Mouse (Mus musculus) retina, postnatal 7 days (tissue): ENCODE measurements around the gene Rgs6.

Source experiments
- DNase-seq: peaks from one replicate; pipeline ENCODE4 v3.0.0-alpha.2; 2012; ENCODE audit warnings: low read depth, low spot score

Gene Rgs6

GRCm38 (mm10) chr12:82756756-82757155, 168.7 kb downstream of the Rgs6 start:
- no peak for DNase-seq

GRCm38 (mm10) chr12:82757367-82757766, 169.3 kb downstream of the Rgs6 start:
- no peak for DNase-seq

- no peak for DNase-seq
These were observed 174.0 kb downstream of the Rgs6 start for GRCm38 (mm10) chr12:82762046-82762445.

- no peak for DNase-seq
These were observed 180.6 kb downstream of the Rgs6 start for GRCm38 (mm10) chr12:82768726-82769125.

GRCm38 (mm10) chr12:82772215-82772614, 184.1 kb downstream of the Rgs6 start:
- DNase-seq: no peak

GRCm38 (mm10) chr12:82774576-82774975, 186.5 kb downstream of the Rgs6 start:
- DNase-seq: no peak

GRCm38 (mm10) chr12:82776686-82777085, 188.6 kb downstream of the Rgs6 start:
- DNase-seq: no peak

GRCm38 (mm10) chr12:82780936-82781335, 192.8 kb downstream of the Rgs6 start:
- no peak for DNase-seq

- DNase-seq: no peak
These were observed 193.3 kb downstream of the Rgs6 start for GRCm38 (mm10) chr12:82781414-82781813.

- DNase-seq: no peak
These were observed 204.0 kb downstream of the Rgs6 start for GRCm38 (mm10) chr12:82792122-82792521.

GRCm38 (mm10) chr12:82799892-82800291, 211.8 kb downstream of the Rgs6 start:
- no peak for DNase-seq

- DNase-seq: no peak
These were observed 213.6 kb downstream of the Rgs6 start for GRCm38 (mm10) chr12:82801736-82802135.

GRCm38 (mm10) chr12:82802711-82803110, 214.6 kb downstream of the Rgs6 start:
- DNase-seq: no peak

- DNase-seq: no peak
These were observed 217.1 kb downstream of the Rgs6 start for GRCm38 (mm10) chr12:82805167-82805566.

GRCm38 (mm10) chr12:82810631-82811030, 222.5 kb downstream of the Rgs6 start:
- DNase-seq: no peak

GRCm38 (mm10) chr12:82815982-82816381, 227.9 kb downstream of the Rgs6 start:
- DNase-seq: no peak

GRCm38 (mm10) chr12:82819328-82819727, 231.2 kb downstream of the Rgs6 start:
- DNase-seq: no peak

GRCm38 (mm10) chr12:82819991-82820390, 231.9 kb downstream of the Rgs6 start:
- peak; percentile 19 for DNase-seq

GRCm38 (mm10) chr12:82822821-82823620, 234.9 kb downstream of the Rgs6 start:
- DNase-seq: no peak

- DNase-seq: no peak
These were observed 242.2 kb downstream of the Rgs6 start for GRCm38 (mm10) chr12:82830333-82830732.

GRCm38 (mm10) chr12:82838544-82838943, 250.5 kb downstream of the Rgs6 start:
- no peak for DNase-seq

GRCm38 (mm10) chr12:82841566-82841965, 253.5 kb downstream of the Rgs6 start:
- DNase-seq: no peak

GRCm38 (mm10) chr12:82848304-82848872, 260.3 kb downstream of the Rgs6 start:
- no peak for DNase-seq
